Mouse (Mus musculus) liver, postnatal 0 days (tissue): ENCODE measurements at regions not wholly inside any gene's neighbourhood (a gene's known extent, or its start where the extent isn't known, plus 50 kb on each side); places are given as distances from the start of the nearest gene placed in this dataset.

ENCODE experiments used
- CTCF ChIP-seq: sonication (generic); IDR thresholded peaks from 2 replicates; pipeline ENCODE4 v1.5.1; 2016; ENCODE audit warnings: antibody characterized with exemption, low read depth
- EP300 ChIP-seq: IDR thresholded peaks from 2 replicates; pipeline ENCODE4 v1.6.1; 2016; ENCODE audit warnings: antibody characterized with exemption, low read depth, mild to moderate bottlenecking

DNA sequence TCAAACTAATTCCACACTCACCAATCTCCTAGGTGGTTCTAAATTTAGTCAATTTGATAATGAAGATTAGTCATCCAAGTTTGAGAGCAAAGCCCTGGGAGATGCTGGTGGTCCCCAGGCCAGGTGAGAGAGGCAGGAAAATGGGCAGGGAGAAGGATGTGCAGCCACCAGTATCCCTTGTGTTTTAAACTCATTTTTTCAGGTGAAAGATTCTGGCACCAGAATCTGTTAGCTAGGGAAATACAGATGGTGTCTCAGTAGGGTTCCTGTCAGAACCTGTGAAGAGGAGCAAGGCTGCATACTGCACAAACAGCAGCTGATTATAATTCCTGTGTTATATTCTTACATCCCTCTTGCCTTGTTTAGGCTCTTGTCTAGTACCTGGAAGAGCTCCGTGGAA lies 527.5 kb upstream of the Lrrc6 start:
- TF ChIP-seq CTCF (no peak), EP300 (no peak)
